Mouse (Mus musculus) liver, embryonic 14.5 days (tissue): ENCODE data around the gene Gprc5c.

Experiments
- CTCF ChIP-seq: IDR thresholded peaks from 2 replicates; pipeline ENCODE4 v1.5.1; 2016; ENCODE audit warnings: antibody characterized with exemption, low read depth, control low read depth
- EP300 ChIP-seq: IDR thresholded peaks from 2 replicates; pipeline ENCODE4 v1.6.1; 2016; ENCODE audit warnings: antibody characterized with exemption, low read depth

DNA sequence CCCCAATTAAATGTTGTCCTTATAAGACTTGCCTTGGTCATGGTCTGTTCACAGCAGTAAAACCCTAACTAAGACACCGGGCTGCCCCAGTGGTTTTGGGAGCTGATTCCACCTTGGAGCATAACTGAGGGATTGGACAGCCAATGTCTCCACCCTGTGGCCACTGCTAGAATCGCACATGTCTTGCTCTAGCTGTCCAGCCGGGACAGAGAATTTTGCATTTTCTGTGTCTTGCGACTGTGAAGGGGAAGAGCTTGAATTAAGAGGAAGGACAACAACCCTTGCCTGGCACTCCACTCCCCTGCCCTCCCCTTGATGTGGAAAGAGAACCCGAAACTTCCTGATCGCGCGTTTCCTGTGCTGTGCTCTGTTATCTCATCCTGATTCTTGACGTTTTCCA lies 61.9 kb downstream of the Gprc5c start:
- TF ChIP-seq EP300 (no peak), CTCF (peak; percentile 82)
